Mouse (Mus musculus): ENCODE measurements around the gene Ackr4.

Ackr4 gene

DNA sequence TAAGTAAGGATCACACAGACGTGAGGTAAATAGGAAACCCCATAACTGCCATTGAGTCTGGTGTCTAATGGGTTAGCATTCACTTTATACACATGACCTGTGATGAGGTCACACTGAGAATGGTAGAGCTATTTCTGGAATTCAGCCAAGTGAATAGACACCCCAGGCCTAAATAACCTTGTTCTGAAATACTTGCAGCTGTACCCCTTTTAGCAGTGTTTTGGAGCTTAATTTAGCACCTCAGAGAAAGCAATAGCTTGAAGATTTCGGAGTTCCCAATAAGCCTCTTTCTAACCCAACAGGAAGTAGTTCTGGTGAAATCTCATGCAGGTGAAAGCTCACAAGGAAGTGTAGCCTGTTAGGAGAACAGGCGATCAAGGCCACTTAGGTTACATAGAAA lies at the start of gene Ackr4:
TSS of gene Ackr4 (minus strand) at position 101 of the 400 bp plus-strand sequence.
- CTCF ChIA-PET, result no interaction called here

DNA sequence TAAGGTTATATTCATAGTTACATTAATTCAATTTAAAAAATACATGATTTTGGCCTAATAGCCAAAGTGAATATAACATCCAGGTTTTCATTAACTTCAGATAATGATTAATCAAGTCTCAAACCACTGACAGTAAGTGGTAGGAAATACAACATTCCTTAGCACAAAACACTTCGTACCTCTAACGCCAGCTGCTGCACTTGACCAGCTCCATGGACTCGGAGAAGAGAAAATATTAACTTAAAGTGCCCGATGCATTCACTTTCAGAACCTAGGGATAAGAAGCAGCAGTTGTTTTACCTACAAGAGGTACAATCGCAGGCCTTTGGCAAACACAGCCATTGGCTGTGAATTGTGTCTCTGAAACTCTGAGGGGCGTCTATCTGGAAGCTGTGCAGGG lies 45.6 kb upstream of the Ackr4 start:
- CTCF ChIA-PET, result no interaction called here

DNA sequence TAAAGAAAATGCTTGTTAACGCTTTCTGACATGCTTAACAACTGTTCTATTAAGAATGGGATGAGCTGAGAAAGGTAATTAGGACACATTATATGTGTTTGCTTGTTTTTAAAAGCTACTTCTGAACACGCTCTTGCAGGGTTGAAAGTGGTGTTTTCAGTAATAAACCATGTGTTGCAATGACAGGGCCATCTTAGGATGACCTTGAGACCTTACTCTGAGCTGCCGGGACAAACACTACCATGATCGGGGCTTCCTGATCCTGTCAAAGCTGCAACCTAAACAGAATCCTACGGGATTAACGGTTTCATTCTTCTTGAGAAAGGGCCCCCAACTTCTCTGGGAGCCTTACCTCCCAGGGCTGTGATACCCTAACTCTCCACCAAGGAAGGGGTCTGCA lies 44.9 kb upstream of the Ackr4 start:
- CTCF ChIA-PET, result no interaction called here

DNA sequence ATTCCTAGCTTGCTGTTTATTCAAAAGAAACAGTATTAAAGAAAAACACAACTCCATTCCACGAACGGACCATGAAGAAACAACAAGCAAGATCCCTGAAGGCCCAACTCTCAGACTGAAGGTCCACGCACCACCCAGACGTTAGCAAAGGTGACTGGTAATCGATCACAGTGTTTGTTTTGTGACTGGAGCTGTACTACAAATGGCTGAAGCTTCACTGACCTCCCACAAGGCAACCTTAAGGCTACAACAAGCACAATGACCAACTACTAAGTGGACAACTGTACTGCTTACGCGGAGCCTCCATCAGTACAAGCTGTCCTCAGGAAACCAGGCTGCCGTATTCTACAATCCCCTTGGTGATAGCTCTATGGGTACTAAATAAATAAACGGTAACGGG lies 43.3 kb upstream of the Ackr4 start:
- CTCF ChIA-PET, result no interaction called here

DNA sequence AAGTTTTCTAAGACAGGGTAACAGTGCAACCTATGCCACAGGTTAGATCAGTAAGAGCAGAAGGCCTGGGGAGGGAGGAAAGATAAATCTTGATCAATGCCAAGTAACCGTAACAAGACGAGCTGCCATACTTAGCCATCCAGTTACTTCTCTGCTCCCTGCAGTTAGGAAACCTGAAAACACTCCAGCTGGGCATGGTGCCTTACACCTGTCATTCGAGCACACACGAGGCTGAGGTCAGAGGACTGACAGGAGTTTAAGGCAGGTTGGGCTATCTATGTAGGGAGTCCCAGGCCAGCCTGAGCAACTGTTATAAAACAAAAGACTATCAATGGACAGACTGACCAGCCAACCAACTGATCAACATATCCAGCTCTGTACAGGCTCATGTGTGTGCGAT lies 39.2 kb upstream of the Ackr4 start:
- CTCF ChIA-PET, result no interaction called here

DNA sequence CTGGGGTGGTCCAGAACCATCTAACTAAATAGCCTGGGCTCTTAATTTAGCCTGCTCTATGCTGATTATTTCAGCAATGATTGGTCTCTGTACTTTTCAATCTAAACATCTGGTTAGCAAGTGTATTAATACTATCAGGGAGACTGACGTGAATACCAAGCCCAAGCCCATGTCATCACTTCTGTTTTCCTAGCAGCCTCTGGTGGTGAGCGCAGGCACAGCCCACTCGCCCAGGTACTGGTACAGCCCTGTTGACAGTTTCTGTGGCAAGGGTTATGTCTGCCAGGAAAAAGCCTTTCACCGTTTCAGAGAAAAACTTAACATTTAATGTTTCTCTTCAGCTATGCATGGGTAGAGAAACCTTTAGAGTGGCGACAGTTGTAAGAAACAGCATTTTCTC lies 37.5 kb upstream of the Ackr4 start:
- CTCF ChIA-PET, result interaction anchor here (0.6 kb wide), 1 partner anchor 516 kb away, joined by 4 read pairs; no protein-coding TSS in a partner anchor

DNA sequence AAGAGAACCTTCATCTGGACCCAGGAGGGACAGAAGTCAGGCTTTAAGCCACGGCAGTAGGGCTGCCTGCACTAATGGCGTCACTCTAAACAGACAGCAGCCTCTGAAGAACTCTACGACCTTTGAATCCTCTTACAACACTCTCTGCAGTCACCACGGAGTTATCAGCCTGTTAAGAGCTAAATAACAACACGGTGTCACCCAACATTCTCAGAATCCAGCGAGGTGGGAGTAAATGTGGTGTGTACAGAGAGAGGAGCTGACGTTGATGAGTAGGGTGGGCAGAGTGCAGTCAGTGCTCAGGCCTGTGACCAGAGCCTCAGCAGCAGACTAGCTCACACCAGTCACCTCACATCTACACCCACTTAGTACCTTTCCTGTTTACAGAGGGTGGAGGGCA lies 34.4 kb upstream of the Ackr4 start:
- CTCF ChIA-PET, result no interaction called here

DNA sequence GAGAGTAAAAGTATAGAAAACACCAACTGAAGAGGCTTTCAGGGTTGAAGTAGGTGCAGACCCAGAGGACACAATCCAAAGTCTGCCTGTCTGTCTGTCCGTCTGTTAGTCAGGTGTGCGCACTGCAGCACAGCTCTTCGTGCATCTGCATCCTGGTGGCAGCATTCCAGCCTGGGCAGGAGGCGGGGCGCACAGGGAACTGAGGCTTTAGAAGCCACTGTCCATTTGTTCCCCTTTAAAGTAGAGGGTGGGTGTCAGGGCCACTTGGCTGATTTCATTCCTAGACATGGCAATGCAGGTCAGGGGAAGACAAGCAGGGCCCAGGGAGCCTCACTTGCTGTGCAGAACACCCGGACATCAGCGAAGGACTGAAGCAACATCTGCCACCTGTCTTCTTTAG lies 30.6 kb upstream of the Ackr4 start:
- CTCF ChIA-PET, result no interaction called here

DNA sequence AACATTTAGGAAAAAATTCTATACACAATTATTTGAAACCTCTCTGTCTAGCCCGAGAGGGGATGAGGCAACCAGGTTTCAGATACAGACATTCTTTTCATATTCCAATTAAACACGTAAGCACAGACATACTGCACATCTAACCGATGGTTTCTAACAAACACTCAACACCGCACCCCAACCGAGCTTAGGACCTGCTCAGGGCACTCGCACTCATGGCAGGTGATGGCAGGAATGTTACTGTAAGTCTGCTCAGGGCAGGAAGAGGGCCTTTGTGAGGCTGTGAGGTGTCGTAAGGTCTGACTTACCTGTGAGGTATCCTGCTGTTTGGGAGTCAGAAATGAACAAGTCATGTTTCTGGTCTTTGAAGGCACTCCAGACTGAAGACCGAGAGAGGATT lies 29.8 kb upstream of the Ackr4 start:
- CTCF ChIA-PET, result no interaction called here

DNA sequence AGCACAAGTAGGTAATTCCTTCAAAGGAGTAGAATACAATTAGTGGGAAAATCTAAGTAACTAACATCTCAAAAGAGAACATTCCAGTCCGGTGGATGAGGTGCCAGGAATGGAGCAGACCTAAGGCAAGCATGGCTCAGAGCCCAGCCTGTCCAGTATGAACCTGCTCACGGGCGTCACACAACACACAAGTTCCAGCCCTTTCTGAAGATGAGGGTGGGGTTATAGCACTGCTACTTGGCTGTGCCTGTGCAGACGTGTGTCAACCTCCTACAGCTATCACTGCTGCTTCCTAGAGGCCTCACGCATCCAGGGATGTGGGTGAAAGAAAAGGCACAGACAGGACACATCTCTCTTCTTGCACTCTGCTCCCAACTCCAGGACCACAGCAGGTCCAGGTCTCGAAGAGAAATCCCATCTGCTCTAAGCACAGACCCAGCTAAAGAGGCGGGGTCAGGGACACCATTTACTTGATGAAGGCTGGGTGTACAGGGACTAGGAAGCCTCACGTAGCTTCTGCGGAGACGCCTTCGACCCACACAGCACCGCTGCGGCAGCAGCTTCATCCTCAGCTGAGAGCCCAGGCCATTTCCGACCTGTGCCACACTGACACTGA lies 28.5 kb upstream of the Ackr4 start:
- CTCF ChIA-PET, result no interaction called here

DNA sequence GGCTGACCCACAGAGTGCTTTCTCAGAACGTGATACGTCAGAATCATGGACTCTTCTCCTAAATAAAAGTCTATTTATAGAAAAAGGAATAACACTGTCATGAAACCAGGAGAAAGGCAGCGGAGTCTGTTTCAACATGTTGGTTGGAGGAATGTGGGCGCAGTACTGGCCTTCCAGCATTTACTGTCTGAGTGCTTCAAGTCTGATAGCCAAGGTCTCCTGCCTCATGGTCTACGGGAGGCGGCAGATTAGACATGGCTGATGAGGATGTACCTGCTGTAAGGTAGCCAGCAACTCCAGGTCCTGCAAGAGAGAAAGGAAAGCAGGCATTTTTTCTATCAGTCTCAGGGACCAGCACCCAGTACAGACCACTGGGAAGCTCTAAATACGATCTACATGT lies 25.4 kb upstream of the Ackr4 start:
- CTCF ChIA-PET, result no interaction called here

DNA sequence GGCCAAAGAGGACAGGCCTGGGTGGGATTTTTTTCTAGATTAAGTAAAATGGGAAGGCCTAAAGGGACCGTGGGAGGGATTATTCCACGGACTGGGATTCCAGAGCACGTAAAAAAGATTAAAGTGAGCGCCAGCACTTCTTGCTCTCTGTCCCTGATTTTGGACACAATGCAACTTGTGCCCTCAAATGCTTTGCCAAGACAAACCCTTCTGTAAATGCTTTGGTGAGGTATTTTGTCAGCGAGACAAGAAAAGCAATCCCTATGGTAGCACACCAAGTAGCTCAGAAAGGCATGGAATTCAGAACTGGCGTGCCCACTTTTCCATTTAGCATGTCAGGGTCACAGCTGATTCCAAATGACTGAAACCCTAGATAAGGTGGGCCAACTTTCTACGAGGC lies 22.2 kb upstream of the Ackr4 start:
- CTCF ChIA-PET, result no interaction called here

DNA sequence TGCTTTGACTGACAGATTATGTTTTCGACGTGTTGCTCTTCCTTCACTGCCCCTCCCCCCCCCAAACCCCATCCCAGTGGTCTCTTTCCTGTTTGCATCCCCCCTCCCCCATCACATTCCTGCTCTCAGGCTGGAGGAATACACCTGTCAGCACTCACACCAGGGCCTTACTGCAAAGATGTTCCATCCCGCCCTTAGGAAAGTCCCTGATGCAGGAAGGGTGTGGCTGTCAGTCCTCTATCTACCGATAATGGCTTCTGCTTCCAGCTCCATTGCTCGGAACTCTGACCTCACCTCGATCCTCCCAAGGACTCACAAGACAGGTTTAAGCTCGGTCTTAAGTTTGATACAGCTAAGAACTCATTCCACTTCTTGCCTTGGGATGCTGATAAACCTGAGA lies 19.9 kb upstream of the Ackr4 start:
- CTCF ChIA-PET, result no interaction called here

DNA sequence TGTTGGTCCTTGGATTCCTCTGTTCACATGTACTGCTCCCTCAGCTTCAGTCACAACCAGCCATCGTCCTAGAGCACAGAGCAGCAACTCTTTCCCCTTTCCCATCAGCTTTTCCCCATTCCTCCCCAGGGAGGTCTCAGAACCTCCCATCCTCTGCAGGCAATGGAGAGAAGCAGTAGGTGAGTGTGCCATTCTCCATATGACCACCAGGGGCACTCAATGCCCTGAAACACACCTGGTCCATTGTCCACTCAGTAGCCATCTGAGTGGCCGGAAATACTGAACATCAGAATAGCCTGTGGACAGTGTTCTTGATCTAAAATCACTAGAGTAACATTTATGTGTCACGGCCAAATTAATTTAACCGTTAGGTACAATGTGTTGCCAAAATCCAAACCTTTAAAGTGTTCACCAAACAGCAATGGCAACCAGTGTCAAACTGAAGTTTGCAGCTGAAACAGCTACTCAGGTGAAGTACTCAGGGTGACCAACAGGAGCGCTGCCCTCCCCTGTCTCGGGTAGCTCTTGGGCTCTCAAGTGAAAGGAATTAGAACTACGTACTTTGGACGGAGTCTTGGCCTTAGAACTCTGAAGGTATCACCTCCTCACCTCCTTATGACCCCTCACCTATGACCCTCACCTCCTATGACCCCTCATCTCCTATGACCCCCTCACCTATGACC lies 17.7 kb upstream of the Ackr4 start:
- CTCF ChIA-PET, result no interaction called here

DNA sequence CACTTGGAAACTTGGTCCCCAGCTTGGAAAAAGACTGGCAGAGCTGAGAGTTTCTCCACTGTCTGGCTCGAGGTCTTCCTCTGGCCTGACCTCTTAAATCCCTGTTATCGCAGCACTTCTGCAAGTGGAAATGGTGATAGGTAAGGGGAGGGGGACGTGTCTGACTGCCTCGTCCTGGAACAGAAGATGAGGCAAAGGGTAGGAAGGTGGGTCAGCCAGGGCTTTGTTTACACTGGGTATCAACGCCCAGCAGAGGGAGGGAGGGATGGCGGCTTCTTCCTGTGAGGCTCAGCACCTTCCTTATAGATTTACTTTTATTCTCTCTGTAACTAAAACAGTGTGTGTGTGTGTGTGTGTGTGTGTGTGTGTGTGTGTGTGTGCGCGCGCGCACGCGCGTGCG lies 16.1 kb upstream of the Ackr4 start:
- CTCF ChIA-PET, result no interaction called here

DNA sequence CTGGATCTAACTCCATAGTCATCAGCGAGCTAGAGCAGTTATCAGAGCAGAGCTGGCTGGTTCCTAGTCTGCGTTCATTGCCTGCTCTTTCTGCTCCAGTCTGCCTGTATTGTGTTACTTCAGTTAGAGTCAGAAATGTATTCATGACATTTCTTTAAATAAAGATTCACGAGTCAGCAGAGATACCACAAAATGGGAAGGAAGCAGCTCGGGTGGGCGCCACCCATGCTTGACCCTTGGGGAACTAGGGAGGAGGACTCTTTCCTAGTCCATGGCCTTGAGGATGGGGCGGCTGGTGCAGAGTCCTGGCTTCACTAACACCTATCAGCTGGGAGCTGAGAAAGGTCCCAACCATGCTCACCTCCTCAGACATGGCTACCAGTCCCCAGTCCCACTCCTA lies 13.6 kb upstream of the Ackr4 start:
- CTCF ChIA-PET, result no interaction called here

DNA sequence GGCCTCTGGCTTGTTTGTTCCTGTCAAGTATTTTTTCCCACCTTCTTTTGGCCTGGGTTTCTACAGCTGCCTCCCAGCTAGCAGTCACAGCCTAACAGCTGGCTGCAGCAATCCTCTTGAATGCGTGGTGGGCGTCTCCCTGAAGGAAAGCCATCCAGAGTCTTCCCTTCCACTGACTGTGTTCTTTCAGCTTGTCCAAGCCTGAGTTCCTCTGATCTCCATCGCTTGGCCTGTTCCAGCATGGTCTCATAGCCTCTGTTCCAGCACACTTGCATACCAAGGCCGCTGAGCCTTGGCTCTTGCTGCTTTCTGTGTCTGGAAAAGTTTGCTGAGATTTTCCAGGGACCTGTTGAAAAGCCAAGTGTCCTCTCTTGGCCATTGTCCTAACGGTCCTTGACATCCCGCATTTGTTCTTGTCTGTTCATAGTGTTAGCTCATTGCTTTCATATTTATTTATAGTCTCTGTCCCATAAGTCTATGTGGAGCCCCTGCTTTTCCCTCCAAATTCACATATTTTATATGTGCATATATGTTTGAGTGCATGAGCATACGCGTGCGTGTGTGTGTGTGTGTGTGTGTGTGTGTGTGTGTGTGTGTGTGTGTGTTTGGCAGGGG lies 3.5 kb upstream of the Ackr4 start:
- CTCF ChIA-PET, result no interaction called here

DNA sequence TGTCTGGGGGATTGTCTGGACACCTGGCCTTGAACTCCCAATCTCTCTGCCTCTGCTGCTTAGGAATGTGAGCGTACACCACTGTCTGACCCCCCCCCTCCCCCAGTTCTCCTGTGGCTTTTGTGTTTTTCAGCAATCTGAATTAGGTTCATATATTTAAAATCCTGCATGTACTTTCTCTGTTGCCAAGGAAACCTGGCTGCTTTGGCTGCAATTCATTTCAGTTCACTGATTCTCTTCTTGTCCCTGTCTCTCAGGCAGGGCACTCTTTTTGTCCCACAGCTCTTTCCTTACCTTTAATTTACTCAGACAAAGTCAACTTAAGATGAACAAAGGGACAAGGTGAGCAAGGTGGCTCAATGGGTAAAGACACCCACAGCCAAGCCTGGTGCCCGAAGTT lies 1.4 kb upstream of the Ackr4 start:
- CTCF ChIA-PET, result no interaction called here

DNA sequence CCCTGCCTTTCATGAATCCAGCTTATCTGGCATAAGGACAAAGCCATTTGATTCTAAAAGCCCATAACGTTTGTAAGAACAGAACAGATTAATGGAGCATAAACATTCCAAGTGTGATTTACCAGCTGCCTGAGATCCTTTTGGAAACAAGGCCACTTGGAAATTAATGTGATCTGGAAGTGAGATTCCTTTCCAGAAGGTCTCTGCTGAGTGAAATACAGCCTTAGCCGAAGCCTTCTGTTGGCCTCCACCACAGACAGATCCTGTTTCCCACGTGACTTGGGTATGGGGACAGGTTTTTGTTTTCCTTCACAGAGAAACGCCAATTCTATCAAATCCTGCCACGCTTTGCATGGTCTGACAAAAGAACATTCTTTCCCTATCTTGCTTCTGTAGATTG lies 3.1 kb downstream of the Ackr4 start:
- CTCF ChIA-PET, result no interaction called here

DNA sequence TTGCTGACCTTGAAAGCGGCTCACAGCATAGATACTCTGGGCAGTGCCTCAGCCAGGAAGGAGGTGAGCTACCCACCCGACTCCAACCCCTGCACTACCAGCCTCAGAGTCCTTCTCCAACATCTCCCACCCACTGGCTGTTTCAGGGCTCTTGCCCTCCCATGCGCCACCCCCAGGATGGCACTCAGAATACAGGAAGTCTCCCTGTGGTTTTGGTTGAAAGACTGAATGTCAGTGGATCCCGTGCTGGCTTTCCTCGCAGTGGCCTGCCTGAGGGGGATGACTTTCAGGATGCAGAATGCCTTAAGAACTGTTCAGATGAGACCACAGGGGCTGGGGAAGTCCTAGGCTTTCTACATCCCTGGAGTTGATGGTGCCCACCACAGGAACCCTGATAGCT lies 3.6 kb downstream of the Ackr4 start:
- CTCF ChIA-PET, result no interaction called here

DNA sequence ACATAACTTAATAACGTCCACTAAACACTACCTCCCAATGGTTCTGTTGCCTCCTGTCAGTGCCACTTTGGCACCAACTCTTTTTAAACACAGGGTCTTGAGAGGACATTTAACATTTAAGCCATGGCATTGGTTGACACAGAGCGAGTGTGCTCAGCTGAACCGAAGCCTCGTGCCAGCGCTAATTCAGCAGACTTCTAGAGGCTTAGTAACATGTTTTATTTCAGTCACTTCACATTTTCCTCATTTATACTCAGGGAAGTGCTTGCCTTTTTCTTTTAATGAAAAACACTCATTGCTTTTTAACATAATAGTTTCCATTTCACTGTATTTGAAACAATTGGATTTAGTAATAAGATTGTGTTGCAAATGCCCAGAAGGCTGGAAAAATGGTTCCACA lies 17.6 kb downstream of the Ackr4 start:
- CTCF ChIA-PET, result no interaction called here

DNA sequence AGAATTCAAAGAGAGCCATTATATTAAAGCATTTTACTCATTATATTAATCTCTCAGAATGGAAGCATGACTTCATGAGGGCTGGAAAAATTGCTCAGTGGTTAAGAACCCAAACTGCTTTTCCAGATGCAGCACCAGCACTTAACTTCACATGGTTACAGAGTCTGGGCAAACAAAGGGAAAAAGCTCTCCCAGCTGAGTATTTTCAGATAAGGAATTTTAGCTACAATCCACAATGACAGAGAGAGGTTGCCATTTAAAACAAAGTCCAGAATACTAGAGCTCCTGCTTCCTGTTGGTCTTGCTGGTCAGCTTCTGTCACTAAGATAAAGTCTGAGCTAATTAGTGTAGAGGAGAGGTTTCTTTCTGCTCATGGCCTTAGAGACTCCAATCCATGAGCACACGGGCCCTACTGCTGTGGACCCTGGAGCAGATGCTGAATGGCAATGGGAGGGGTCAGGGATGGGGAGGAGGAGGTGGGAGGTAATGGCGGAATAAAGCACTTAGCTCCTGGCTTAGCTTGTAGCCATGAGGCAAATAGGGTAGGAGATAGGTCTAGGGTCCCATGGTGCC lies 18.1 kb downstream of the Ackr4 start:
- CTCF ChIA-PET, result no interaction called here

DNA sequence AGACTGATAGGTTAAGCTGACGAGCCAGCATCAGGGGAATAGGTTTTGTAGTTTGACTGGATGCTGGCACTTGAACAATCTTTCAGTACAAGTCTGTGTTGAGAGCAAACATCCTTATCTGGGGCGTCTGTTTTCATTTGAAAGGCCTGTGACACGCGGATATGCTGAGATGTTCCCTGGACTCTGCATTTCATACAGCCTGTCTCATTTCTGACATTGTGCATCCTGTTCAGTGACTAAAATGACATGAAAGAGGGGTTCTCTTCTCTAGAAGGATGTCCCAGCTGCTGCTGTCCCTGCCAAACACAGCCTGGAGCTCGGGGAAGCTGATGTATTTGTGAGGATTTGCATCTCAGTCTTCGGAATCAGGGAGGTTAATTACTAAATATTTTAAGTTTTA lies 19.3 kb downstream of the Ackr4 start:
- CTCF ChIA-PET, result no interaction called here

DNA sequence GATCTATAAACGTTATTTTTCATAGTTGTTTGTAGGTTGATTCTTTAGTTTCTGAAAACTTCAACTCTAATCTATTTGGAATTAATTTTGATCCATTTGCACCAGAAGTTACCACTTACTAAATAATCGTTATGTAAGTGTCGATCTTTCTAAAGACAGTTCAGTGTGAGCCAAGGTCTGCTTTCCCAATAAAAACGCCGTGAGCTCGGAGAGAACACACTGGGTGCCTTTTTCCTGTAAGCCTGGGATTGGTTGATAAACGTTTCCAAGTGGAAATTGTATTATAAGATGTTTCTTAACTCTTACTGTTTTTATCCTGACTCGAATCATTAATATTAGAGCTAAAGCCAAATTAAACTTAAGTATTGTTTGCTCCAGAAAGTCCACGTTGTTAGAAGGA lies 19.8 kb downstream of the Ackr4 start:
- CTCF ChIA-PET, result no interaction called here

Data from spleen, embryonic (tissue).